Mouse (Mus musculus): ENCODE results near the gene St3gal3. TPM values are rescaled to one million over a fixed set of nuclear protein-coding genes. Genes with fewer than 3 reads are reported as not detected.

The St3gal3 gene
- polyA plus RNA-seq, 1 experiment from 2014 or later, result 10.8 TPM

GRCm38 (mm10) chr4:118030330-118030729 is 104.4 kb downstream of the St3gal3 start:
- no peak overlapping the region for H3K27ac ChIP-seq

GRCm38 (mm10) chr4:118029892-118030291 is 104.8 kb downstream of the St3gal3 start:
- Histone ChIP-seq H3K27ac (no peak overlapping the region), H3K36me3 (no peaks in the 10 kb centered on the region; the same call in 1 of the 2 replicates), H3K9ac (no peak overlapping the region), H3K9me3 (no peaks in the 10 kb centered on the region), H3K4me1 (0 out of 2 replicates have a peak, but pooled peaks cover 3% of the 10 kb centered on the region), H3K27me3 (no peaks in the 10 kb centered on the region), H3K4me3 (no peak overlapping the region), H3K4me2 (replicated peaks) (no peak overlapping the region)
- no peak for ATAC-seq (ENCODE audit: insufficient number of reproducible peaks, insufficient read depth, low FRiP score, low TSS enrichment)
- WGBS, result 67% methylated on average over 6 of the region's 6 CpGs

More at GRCm38 (mm10) chr4:118030330-118030729, 104.4 kb downstream of the St3gal3 start:
- WGBS, result 84% methylated on average over 5 of the region's 5 CpGs
- no peaks in the 10 kb centered on the region for H3K27me3 ChIP-seq
- no peak for ATAC-seq (ENCODE audit: insufficient number of reproducible peaks, insufficient read depth, low FRiP score, low TSS enrichment)
- no peak overlapping the region for H3K4me2 ChIP-seq (replicated peaks)
- no peak overlapping the region for H3K4me3 ChIP-seq
- no peak overlapping the region for H3K9ac ChIP-seq
- 0 out of 2 replicates have a peak, but pooled peaks cover 3% of the 10 kb centered on the region for H3K4me1 ChIP-seq
- no peaks in the 10 kb centered on the region for H3K9me3 ChIP-seq
- H3K36me3 ChIP-seq, result no peaks in the 10 kb centered on the region; the same call in 1 of the 2 replicates

GRCm38 (mm10) chr4:118028994-118029393 is 105.7 kb downstream of the St3gal3 start:
- H3K4me3 ChIP-seq, result no peak overlapping the region
- no peaks in the 10 kb centered on the region; the same call in 1 of the 2 replicates for H3K36me3 ChIP-seq
- H3K4me2 ChIP-seq (replicated peaks), result no peak overlapping the region
- WGBS, result 65% methylated on average over 9 of the region's 9 CpGs
- no peaks in the 10 kb centered on the region for H3K27me3 ChIP-seq
- no peak overlapping the region for H3K27ac ChIP-seq
- H3K9me3 ChIP-seq, result no peaks in the 10 kb centered on the region
- H3K9ac ChIP-seq, result no peak overlapping the region
- 0 out of 2 replicates have a peak, but pooled peaks cover 3% of the 10 kb centered on the region for H3K4me1 ChIP-seq
- ATAC-seq (ENCODE audit: insufficient number of reproducible peaks, insufficient read depth, low FRiP score, low TSS enrichment), result no peak

- Histone ChIP-seq H3K4me1 (0 out of 2 replicates have a peak, but pooled peaks cover 3% of the 10 kb centered on the region), H3K4me2 (replicated peaks) (no peak overlapping the region), H3K27me3 (no peaks in the 10 kb centered on the region), H3K36me3 (no peaks in the 10 kb centered on the region; the same call in 1 of the 2 replicates), H3K9ac (no peak overlapping the region), H3K9me3 (no peaks in the 10 kb centered on the region), H3K4me3 (no peak overlapping the region), H3K27ac (no peak overlapping the region)
- ATAC-seq (ENCODE audit: insufficient number of reproducible peaks, insufficient read depth, low FRiP score, low TSS enrichment), result no peak
- WGBS, result 61% methylated on average over 7 of the region's 7 CpGs
These were observed 108.8 kb downstream of the St3gal3 start for GRCm38 (mm10) chr4:118025931-118026330.

GRCm38 (mm10) chr4:118025381-118025780 is 109.3 kb downstream of the St3gal3 start:
- ATAC-seq (ENCODE audit: insufficient number of reproducible peaks, insufficient read depth, low FRiP score, low TSS enrichment), result no peak
- no peaks in the 10 kb centered on the region; the same call in 1 of the 2 replicates for H3K36me3 ChIP-seq
- no peaks in the 10 kb centered on the region for H3K27me3 ChIP-seq
- H3K9me3 ChIP-seq, result no peaks in the 10 kb centered on the region
- H3K9ac ChIP-seq, result no peak overlapping the region
- 0 out of 2 replicates have a peak, but pooled peaks cover 3% of the 10 kb centered on the region for H3K4me1 ChIP-seq
- 89% methylated on average over 7 of the region's 7 CpGs for WGBS
- H3K4me2 ChIP-seq (replicated peaks), result no peak overlapping the region
- H3K4me3 ChIP-seq, result no peak overlapping the region
- no peak overlapping the region for H3K27ac ChIP-seq

GRCm38 (mm10) chr4:118022811-118023210 is 111.9 kb downstream of the St3gal3 start:
- H3K27ac ChIP-seq, result no peak overlapping the region
- H3K9me3 ChIP-seq, result no peaks in the 10 kb centered on the region
- no peak overlapping the region for H3K4me2 ChIP-seq (replicated peaks)
- peaks cover 3% of the 10 kb centered on the region; the same call in 1 of the 2 replicates for H3K4me1 ChIP-seq
- 94% methylated on average over 3 of the region's 3 CpGs for WGBS
- no peak overlapping the region for H3K9ac ChIP-seq
- no peaks in the 10 kb centered on the region for H3K27me3 ChIP-seq
- H3K4me3 ChIP-seq, result no peak overlapping the region
- no peaks in the 10 kb centered on the region; the same call in 1 of the 2 replicates for H3K36me3 ChIP-seq
- ATAC-seq (ENCODE audit: insufficient number of reproducible peaks, insufficient read depth, low FRiP score, low TSS enrichment), result no peak

GRCm38 (mm10) chr4:118022406-118022805 is 112.3 kb downstream of the St3gal3 start:
- H3K27me3 ChIP-seq, result no peaks in the 10 kb centered on the region
- no peak overlapping the region for H3K27ac ChIP-seq
- H3K9me3 ChIP-seq, result no peaks in the 10 kb centered on the region
- H3K4me1 ChIP-seq, result peaks cover 5% of the 10 kb centered on the region; the same call in 1 of the 2 replicates
- no peak for ATAC-seq (ENCODE audit: insufficient number of reproducible peaks, insufficient read depth, low FRiP score, low TSS enrichment)
- WGBS, result 89% methylated on average over 4 of the region's 4 CpGs
- H3K4me2 ChIP-seq (replicated peaks), result no peak overlapping the region
- no peak overlapping the region for H3K9ac ChIP-seq
- no peaks in the 10 kb centered on the region; the same call in 1 of the 2 replicates for H3K36me3 ChIP-seq
- no peak overlapping the region for H3K4me3 ChIP-seq

GRCm38 (mm10) chr4:118019640-118020039 is 115.1 kb downstream of the St3gal3 start:
- H3K4me2 ChIP-seq (replicated peaks), result no peak overlapping the region
- WGBS, result 81% methylated on average over 8 of the region's 8 CpGs
- H3K9me3 ChIP-seq, result no peaks in the 10 kb centered on the region
- no peak for ATAC-seq (ENCODE audit: insufficient number of reproducible peaks, insufficient read depth, low FRiP score, low TSS enrichment)
- no peak overlapping the region for H3K4me3 ChIP-seq
- no peak overlapping the region for H3K9ac ChIP-seq
- no peak overlapping the region for H3K27ac ChIP-seq
- H3K4me1 ChIP-seq, result peaks cover 15% of the 10 kb centered on the region; the same call in 1 of the 2 replicates
- no peaks in the 10 kb centered on the region for H3K27me3 ChIP-seq
- no peaks in the 10 kb centered on the region for H3K36me3 ChIP-seq

GRCm38 (mm10) chr4:118019218-118019617 is 115.5 kb downstream of the St3gal3 start:
- no peak overlapping the region for H3K4me2 ChIP-seq (replicated peaks)
- WGBS, result 79% methylated on average over 5 of the region's 5 CpGs

GRCm38 (mm10) chr4:118017021-118017805 is 117.5 kb downstream of the St3gal3 start:
- Histone ChIP-seq H3K36me3 (no peaks in the 10 kb centered on the region), H3K4me2 (replicated peaks) (no peak overlapping the region), H3K4me3 (no peak overlapping the region), H3K27me3 (no peaks in the 10 kb centered on the region), H3K27ac (no peak overlapping the region), H3K9ac (no peak overlapping the region), H3K9me3 (no peaks in the 10 kb centered on the region), H3K4me1 (peaks cover 15% of the 10 kb centered on the region; the same call in 1 of the 2 replicates)
- 72% methylated on average over 16 of the region's 16 CpGs for WGBS
- no peak for ATAC-seq (ENCODE audit: insufficient number of reproducible peaks, insufficient read depth, low FRiP score, low TSS enrichment)

More at GRCm38 (mm10) chr4:118019218-118019617, 115.5 kb downstream of the St3gal3 start:
- H3K9ac ChIP-seq, result no peak overlapping the region
- H3K27me3 ChIP-seq, result no peaks in the 10 kb centered on the region
- H3K4me3 ChIP-seq, result no peak overlapping the region
- H3K27ac ChIP-seq, result no peak overlapping the region
- H3K9me3 ChIP-seq, result no peaks in the 10 kb centered on the region
- ATAC-seq (ENCODE audit: insufficient number of reproducible peaks, insufficient read depth, low FRiP score, low TSS enrichment), result no peak
- no peaks in the 10 kb centered on the region for H3K36me3 ChIP-seq
- peaks cover 15% of the 10 kb centered on the region; the same call in 1 of the 2 replicates for H3K4me1 ChIP-seq

GRCm38 (mm10) chr4:118016323-118016911 is 118.3 kb downstream of the St3gal3 start:
- 80% methylated on average over 10 of the region's 10 CpGs for WGBS
- Histone ChIP-seq H3K9ac (no peak overlapping the region), H3K9me3 (no peaks in the 10 kb centered on the region), H3K36me3 (no peaks in the 10 kb centered on the region), H3K4me1 (peaks cover 15% of the 10 kb centered on the region; the same call in 1 of the 2 replicates), H3K27ac (0 out of 2 replicates have a peak overlapping the region, but pooled peaks have one; percentile 23), H3K27me3 (no peaks in the 10 kb centered on the region), H3K4me2 (replicated peaks) (no peak overlapping the region), H3K4me3 (no peak overlapping the region)
- no peak for ATAC-seq (ENCODE audit: insufficient number of reproducible peaks, insufficient read depth, low FRiP score, low TSS enrichment)

Measured in embryonic facial prominence, embryonic 12.5 days (tissue).